Mouse (Mus musculus) erythroblast, embryonic 14.5 days (primary cell): ENCODE measurements around the gene Afmid.

Source experiments
- GATA1 ChIP-seq: IDR thresholded peaks from 2 replicates; pipeline ENCODE4 v1.6.1; 2012; ENCODE audit warnings: low read length, inconsistent platforms, mixed read lengths
- TAL1 ChIP-seq: IDR thresholded peaks from 3 replicates; pipeline ENCODE4 v1.6.1; 2012; ENCODE audit warnings: low read length, inconsistent platforms, mixed read lengths

GRCm38 (mm10) chr11:117881787-117882186 is 56.1 kb downstream of the Afmid start:
- TF ChIP-seq TAL1 (no peak), GATA1 (no peak)
